Mouse (Mus musculus) heart, adult 18-20 months (tissue): ENCODE data around the gene Fam193b. TPM values are rescaled to one million over a fixed set of nuclear protein-coding genes. Genes with fewer than 3 reads are reported as not detected.
"Not testable (repeated sequence)": the region's sequence is repeated elsewhere in the genome, so short reads cannot be mapped to it uniquely, and the experiment has no call there.

ENCODE experiments used
- DNase-seq, 2 experiments: peaks; one replicate each; pipeline ENCODE4 v3.0.0; 2021 to 2022; ENCODE audit warnings: mixed read lengths in 1 of 2
- long read RNA-seq, 2 experiments: library from polyadenylated mRNA; stranded (forward); transcript quantifications; one replicate each; pipeline ENCODE4 v2.0.0; 2021
- total RNA-seq, 2 experiments: library from RNA; stranded (reverse); gene quantifications; 2 replicates each; pipeline ENCODE4 v1.2.3; 2021

Gene Fam193b
- total RNA-seq: 10 to 100 TPM; 11.7 to 14.3 TPM
- long read RNA-seq, experiment 1, full-length matches to known transcripts: 3 of 3 reads
- long read RNA-seq, experiment 1, partial matches to known transcripts: 0 of 3 reads
- long read RNA-seq, experiment 1, other reads (novel, unspliced or antisense): 0 of 3 reads
- long read RNA-seq, experiment 2, partial matches to known transcripts: 1 of 3 reads
- long read RNA-seq, experiment 2, other reads (novel, unspliced or antisense): 2 of 3 reads

DNA sequence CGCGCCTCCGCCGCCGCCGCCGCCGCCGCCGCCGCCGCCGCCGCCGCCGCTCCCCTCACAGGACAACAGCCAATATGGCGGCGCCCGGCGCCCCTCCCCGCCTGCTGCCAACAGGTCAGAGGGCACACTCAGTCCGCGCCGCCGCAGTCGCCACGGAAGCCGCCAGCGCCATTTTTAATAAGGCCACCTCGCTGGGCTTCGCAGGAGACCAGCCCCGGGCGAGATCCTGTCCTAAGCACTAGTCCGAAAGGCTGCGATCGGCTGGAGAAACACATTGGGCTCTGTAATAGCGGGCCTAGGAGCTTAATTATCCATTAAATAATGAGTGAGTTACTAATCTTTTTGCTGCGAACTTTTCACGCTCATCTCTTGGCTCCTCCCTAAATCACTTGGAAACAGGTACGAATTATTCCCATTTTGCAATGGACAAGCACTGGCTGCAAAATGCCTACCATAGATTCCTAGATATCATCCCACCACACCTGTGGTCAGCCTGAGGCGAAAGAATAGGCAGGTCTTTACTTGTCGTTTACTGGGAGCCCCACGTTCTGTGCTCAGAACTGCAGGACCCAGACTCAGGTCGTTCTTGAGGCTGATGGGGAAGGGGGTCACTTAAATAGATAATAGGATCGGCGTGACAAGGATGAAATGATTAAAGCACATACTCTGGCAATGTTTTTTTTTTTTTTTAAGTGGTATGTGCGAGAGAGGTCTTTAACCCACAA lies at the start of gene Fam193b:
Fam193b (minus strand) TSS at position 94 of the 725 bp plus-strand sequence.
- peak; percentile 95 to 99 for DNase-seq

DNA sequence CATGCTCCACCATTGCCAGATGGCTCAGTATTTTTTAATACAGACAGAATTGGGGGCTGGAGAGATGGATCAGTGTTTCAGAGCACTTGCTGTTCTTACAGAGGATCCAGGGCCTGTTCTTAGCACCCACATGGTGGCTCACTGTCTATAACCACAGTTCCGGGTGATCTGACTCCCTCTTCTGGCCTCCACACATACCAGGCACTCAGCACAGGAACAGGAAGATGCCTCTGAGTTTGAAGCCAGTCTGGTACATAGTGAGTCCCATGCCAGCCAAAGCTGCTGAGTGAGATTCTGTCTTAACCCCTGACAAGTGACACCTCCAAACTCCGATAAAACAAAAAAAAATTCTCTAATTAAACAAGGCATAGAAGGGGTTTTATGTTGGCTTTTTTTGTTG lies 49.4 kb upstream of the Fam193b start:
- DNase-seq: no peak

DNA sequence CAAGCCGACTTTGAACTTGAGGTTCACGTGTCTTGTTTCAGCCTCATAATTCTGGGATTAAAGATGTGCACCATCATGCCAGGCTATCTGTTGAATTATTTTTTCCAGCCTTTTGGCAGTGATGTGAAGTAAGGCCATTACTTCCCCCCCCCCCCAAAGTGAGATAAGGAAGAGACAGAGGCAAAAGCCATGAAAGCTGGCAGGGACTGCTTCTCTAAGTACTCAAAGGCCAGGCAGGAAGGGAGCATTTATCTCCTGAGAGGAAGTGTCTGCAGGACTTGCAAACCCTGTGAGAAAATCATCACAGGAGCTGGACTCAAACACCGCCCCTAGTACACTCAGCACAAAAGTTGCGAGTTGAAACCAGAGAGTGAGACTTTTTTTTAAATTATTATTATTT lies 48.4 kb upstream of the Fam193b start:
- no peak for DNase-seq

DNA sequence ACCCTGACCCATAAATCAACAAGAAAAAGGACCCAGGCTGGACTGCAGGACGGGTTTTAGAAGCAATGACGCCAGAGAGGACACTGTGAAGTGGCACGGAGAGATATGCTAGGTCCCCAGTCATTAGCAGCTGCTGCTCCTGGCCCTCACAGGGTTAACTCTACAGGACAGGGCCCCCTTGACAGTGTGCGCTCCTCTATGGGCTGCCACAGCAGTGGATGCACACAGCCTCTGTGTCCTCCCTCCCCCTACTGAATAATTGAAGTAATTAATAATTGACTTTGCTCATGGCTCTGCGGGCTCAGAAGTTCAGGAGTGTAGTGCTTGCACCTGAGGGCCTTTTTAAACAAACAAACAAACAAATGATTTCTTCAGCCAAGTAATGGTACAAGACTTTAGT lies 42.6 kb upstream of the Fam193b start:
- no peak for DNase-seq

DNA sequence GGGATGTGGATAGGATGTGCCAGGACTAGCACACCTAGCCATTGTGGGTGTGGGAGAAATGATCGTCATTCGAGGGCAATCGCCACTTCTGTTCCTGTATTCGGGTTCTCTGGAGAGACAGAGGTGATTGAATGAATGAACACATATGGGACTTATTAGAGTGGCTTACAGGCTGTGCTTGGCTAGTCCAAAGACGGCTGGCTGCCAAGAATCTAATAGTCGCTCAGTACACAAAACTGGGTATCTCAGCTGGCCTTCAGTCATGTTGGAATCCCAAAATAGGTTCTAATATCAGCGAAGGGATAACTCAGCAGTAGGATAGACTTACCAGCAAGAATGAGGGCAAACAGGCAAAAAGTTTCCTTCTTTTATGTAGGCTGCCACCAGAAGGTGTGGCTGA lies 41.1 kb upstream of the Fam193b start:
- peak in 1 of 2 experiments; percentile 51 for DNase-seq

DNA sequence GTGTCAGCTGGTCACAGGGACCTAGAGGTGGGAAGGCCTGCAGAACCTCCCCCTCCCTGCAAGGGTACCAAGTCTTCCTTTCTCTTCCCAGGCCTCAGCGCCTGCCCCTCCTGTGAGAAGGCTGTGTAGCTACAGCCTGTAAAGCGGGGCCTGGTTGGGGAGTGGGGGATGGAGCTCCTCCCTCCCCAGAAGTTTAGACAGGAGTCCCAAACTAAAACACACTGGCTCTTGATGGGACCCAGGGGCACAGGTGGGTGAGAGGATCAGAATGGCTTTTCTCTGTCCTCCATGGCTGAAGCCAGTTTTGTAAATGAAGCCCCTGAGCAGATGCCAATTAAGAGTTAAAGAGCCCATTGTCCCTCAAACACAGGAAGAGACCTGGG lies 36.7 kb upstream of the Fam193b start:
- DNase-seq: no peak

DNA sequence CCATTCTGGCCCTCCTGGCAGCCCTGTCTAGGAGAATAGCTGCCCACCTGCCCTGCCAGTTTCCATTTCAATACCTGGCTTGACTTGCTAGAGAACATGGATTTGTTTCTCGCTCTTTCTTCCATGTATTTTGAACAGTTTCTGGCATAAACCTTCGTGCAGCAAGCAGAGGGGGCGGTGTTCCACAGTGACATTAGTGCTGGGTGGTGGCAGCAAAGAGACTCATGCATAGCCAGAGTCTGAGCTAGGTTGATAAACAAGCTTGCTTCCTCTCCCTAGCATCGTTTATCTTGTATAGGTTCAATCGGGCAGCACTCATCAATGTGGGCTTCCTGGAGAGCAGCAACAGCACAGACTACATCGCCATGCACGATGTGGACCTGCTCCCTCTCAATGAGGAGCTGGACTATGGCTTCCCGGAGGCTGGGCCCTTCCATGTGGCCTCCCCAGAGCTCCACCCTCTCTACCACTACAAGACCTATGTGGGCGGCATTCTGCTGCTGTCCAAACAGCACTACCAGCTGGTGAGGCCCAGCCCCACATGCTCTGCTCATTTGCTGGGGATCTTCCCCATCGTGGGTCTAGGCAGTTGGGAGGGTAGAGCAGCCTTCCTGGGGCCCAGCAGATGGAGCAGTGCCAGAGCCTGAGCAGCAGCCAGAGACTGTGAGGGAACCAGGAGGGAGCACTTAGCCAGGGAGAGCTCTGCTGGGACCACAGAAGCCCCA lies 36.1 kb upstream of the Fam193b start:
- no peak for DNase-seq

DNA sequence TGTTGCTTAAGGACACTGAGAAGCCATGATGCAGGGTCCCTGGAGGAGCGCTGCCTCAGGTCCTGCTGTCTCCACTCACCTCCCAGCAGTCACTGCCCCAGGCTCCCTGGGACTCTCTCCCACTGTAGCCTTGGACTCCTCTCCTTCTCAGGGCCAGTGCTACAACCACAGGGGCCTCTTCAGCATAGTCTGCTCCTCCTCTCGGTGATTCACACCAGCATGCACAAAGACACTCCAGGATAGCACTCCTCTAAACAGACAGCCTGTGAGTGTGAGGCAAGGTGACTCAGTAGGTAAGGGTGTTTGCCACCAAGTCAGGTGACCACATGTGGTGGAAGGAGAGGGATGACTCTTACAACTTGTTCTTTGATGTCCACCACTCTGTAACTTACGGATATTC lies 33.7 kb upstream of the Fam193b start:
- DNase-seq: no peak

DNA sequence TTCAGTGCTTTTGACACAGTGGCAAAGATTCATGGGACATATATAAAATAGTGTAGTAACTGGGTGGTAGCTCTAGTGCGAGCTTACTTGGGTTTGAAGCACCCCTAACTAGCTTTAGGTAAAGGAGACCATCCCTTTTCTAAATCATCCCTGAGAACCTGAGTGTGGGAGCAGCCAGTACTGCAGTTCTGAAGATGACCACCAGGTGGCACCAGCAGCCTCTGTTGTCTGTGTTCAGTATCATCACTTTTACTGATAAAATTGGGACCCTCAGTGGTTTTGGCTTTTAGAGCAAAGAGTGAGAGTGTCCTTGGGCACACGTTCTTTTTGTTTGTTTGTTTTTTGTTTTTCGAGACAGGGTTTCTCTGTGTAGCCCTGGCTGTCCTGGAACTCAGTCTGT lies 30.7 kb upstream of the Fam193b start:
- DNase-seq: peak; percentile 70 to 93

DNA sequence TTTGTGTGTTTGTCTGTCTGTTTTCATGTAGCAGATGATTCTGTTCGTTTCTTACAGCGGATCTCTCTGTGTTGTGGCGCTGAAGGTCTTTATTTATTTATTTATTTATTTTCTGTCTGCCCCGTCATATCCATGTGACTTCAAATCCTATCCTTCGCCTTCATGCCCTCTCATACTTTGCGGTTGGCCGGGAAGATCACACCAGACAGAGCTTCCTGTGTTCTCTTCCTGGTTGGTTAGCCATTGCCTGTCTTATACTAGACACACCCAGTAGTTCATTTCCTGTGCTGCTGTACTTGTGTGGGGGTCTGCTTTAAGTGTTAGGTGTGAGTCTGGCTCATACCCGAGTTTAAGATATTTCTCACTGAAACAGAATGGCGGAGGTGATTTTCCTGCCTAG lies 29.7 kb upstream of the Fam193b start:
- peak in 1 of 2 experiments; percentile 24 for DNase-seq

DNA sequence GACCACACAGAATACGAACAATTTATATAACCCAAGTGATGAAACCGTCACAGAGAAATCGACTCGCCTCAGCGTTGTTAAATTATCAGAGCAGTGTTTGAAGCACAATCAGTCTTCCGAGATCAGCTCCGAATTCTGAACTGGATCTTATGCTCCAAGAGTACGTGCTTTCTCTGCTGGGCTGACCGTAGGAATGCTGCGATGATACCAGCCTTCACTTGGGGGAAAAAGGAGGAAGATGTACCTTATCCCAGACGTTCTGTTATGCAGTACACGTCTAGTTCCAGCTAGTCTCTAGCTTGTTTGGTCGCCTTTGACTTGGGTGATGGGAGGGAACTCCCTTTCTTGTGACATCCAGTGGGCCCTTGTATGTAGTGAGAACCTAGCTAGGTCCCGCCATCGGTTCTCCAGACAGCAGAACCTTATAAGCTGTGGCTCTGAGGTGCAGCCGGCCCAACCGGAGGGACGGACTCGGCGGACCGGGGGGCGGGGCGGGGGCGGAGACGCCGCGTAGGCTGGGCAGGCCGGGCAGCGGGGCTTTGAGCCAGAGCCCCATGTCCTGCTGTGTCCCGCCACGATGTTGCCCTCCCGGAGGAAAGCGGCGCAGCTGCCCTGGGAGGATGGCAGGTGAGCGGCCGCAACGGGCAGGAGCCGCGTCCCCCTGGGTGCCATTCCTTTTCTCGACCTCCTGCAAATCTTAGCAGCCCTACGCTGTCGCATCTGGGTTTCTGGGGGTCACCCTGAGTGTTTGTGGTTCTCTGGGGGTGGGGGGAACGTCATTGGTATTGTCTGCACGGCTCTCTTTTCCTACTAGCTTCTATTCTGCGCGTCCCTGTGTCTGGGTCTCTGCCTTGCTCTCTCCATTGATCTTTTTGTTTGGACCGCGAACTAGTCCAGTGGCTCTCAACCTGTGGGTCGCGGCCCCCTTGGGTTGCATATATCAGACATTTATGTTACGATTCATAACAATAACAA lies 28.9 kb upstream of the Fam193b start, which contains the start of gene B4galt7:
B4galt7 (plus strand) TSS at position 331 of the 975 bp plus-strand sequence.
- DNase-seq: peak; percentile 89 to 93

DNA sequence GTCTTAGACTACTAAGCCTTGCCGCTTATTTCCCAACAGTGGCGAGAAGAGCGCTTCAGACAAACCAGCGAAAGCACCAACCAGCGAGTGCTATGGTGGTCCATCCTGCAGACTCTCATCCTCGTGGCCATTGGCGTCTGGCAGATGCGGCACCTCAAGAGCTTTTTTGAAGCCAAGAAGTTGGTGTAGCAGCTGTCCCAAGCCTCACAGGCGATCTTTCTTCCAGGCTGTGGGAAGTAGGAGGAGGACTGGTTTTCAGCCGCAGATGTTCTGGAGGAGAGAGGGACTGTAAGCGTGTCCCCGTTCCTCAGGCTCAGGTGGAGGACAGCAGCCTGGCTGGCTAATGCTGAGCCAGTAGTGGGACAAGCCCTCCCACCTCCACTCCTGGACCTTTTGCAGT lies 25.9 kb upstream of the Fam193b start:
- no peak for DNase-seq

DNA sequence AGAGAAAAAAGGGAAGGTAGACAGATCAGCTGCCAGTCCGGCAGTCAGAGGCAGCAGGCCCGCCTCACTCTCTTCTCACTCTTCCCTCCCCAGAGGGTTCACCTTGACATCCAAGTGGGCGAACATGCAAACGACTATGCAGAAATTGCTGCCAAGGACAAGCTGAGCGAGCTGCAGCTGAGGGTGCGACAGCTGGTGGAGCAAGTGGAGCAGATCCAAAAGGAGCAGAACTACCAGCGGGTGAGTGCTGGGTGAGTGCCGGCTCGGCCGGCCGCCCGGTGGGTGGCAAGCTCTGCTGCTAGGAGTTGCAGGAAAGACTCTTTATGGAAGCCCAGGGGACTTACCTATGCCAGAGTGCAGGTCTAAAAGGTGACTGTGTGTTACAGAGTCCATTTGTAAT lies 24.5 kb upstream of the Fam193b start:
- peak in 1 of 2 experiments; percentile 32 for DNase-seq

DNA sequence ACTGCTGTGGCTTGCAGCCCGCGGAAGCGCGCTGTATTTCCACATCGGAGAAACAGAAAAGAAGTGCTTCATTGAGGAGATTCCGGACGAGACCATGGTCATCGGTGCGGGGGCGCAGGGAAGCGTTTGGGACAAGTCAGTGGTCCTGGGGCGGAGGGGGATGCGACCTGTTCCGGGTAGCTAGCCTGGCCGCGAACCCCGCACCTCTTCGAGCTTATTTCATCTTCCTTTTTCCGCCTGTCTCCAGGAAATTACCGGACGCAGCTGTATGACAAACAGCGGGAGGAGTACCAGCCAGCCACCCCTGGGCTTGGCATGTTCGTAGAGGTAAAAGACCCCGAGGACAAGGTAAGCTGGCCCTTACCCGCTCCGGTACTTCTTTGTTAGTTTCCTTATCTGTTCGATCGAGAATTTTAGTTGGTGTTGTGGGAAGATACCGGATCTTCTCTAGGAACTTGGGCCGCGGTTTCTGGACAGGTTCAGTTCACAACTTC lies 22.4 kb upstream of the Fam193b start:
- no peak for DNase-seq

DNA sequence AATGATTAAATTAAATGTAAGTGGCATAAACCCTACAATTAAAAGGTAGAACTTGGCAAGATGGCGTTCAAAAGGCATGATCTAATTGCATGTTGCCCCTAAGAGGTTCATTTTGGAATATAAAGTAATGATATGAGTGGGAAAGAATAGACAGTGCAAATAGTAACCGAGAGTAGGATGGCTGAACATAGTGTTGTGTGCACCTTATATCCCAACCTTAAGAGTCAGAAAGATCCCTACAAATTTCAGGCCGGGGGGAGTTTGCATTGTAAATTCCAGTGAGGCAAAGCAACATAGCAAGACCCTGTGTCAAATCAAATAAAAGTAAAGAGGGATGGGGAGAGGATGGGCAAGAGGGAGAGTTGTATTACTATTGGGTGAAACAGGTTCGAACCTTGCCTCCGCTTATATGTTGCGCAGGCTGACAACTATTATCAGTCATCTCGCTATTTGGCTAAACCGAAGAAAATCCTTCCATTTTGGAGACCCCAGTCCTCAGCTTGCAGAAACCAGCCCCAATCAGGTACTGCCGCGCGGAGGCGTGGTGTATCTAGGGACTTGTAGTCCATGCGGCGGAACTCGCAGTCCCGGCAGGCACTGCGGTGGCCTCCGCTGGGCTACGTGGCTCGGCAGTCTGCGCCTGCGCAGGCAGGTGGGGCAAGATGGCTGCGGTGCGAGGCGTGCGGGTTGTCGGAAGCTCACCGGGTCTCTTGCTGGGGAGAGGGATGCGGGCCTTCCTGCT lies 21.8 kb upstream of the Fam193b start:
- DNase-seq: peak; percentile 95 to 97

DNA sequence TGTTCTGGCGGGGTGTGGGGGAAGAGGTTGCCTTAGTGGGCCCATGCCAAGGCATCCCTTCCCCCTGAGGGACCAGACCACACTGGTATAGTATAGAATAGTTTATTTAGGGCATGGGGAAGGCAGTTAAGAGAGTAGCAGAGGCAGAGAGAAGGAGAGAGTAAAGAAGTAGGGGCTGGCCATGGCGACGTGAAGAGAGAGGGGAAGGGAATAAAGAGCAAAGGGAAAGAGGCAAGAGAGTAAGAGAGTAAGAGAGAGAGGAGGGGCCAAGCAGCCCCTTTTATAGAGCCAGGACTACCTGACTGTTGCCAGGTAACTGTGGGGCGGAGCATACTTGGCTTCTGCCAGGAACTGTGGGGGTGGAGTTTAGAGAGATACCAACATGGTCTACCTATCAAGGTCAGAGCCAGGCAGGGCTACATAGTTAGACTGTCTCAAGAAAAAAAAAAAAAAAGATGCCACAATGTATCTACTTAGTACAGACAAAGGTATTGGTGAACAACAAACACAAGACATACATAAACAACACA lies 21.1 kb upstream of the Fam193b start:
- no peak for DNase-seq

DNA sequence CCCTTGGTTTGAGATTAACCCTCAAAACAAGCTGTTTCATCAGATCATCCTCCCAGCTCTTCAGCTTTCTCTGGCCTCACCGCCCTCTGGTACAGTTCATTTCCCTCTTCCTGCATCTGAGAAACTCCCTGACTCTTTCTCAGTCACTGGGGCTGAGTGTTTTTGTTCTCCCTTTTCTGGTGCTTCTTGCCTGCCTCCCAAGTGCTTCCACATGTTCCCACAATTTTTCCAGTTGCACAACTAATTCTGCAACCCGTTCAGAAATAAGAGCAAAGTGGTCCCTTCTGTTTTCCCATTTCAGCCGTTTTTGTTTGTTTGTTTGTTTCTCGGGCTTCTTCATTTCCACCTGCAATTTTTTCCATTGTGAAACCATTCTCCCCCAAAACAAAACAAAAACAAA lies 7.2 kb upstream of the Fam193b start:
- no peak for DNase-seq

DNA sequence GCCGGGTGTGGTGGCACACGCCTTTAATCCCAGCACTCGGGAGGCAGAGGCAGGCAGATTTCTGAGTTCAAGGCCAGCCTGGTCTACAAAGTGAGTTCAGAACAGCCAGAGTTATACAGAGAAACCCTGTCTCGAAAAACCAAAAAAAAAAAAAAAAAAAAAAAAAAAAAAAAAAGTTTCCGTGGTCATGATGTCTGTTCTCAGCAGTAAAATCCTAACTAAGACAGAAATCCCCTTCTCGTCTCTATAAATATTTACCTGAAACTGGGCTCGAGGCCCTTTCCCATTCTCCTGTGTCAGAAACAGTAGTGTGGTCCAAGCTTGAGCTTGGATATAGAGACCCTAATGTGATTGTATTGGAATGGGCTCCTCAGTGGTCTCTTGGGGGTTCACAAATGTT lies 6.0 kb upstream of the Fam193b start:
- DNase-seq: not testable (repeated sequence)

DNA sequence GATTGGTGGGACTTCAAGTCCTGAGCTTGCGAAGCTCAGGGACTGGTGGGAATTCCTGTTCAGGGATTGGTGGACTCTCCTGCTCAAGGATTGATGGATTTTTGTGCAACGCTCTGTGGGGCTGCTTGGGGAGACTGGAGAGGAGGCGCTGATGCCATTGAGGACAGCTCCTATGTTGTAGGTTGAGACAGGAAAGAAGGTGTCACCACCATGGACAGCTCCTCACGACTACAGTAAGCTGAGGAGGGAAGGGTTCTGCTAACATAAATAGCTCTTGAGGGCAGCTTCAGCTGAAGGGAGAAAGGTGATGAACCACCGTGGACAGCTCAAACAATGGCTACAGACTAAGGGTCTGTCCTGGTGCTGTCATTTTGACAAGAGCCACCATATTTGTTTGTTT lies 5.0 kb upstream of the Fam193b start:
- DNase-seq: no peak

DNA sequence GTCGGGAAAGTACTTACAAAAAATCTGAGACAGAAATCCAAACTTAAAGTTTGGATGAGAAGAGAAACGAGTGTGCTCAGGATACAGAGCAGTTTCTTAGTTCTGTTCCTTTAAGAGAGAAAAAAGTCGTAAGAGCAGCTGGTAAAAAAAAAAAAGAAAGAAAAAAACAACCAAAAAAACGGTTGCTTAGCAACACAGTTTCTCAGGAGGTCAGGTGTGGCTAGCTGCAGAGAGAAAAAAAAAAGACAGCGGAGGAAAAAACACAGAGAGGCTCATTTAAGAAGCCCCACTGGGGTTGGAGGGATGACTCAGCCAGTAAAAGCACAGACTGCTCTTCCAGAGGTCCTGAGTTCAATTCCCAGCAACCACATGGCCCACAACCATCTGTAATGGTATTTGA lies 3.4 kb upstream of the Fam193b start:
- DNase-seq: no peak

DNA sequence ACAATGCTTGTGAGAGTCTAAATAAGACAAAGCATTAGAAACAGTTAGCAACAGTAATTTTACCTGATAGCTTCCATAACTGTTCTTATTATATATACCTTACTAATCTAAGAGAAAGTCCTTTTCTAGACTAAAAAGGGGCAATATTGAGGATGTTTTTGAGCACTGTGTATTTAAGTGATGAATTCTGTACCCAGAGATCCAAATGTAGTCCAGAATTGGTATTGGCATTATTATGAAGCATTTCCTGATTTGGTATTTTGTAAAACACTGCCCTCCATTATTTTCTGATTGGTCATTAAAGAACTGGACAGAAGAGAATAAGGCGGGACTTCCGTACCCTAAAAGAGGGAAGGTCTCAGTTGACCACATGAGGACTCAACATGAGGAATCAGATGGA lies 2.5 kb upstream of the Fam193b start, which contains the start of gene Tmed9:
Tmed9 (plus strand) TSS at position 301 of the 400 bp plus-strand sequence.
- no peak for DNase-seq
